Mouse (Mus musculus) retina, postnatal 1 day (tissue): ENCODE results near the gene Cilp.
A peak's percentile ranks its signal among the peaks of the same experiment; 100 is the strongest.

Experiments used
- DNase-seq: peaks from one replicate; pipeline ENCODE4 v3.0.0-alpha.2; 2012

Cilp gene

GRCm38 (mm10) chr9:65297056-65297455 is 32.1 kb downstream of the Cilp start:
- DNase-seq = no peak

- DNase-seq = no peak
Measured at GRCm38 (mm10) chr9:65298761-65299160, 33.8 kb downstream of the Cilp start.

DNA sequence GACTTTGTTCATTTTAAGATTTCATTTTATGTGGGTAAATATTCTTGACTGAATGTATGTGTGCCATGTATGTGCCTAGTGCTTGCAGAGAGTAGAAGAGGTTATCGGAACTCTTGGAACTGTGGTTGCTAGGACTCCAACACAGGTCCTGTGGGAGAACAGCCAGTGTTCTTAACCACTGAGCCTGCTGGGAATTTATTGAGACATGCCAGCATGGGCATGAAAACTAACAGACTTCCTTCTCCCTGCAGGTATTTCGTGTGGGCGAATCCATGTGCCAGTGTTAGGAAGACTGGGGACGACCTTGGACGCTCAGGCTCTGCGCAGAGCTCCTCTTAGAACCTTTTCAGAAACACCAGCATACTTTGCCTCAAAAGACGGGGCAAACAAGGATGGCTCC is 34.7 kb downstream of the Cilp start:
- no peak for DNase-seq

- no peak for DNase-seq
Measured at GRCm38 (mm10) chr9:65302327-65302983, 37.5 kb downstream of the Cilp start.

DNA sequence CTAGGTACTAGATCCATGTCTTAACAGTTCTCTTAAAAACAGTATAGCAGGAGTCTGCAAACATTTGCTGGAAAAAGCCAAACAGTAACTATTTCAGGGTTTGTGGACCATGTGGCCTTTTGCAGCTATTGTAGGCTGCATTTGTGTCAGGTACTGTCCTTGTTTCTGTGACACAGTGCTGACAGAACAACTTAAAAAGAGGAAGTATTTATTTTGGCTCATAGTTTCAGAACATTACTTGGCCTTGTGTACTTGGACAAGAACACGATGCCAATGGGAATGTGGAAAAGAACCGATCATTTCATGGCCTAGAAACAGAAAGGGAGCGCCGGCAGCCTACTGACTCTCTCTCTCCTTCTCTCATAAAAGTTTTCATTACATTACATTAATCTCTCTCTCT is 38.6 kb downstream of the Cilp start:
- DNase-seq = no peak

DNA sequence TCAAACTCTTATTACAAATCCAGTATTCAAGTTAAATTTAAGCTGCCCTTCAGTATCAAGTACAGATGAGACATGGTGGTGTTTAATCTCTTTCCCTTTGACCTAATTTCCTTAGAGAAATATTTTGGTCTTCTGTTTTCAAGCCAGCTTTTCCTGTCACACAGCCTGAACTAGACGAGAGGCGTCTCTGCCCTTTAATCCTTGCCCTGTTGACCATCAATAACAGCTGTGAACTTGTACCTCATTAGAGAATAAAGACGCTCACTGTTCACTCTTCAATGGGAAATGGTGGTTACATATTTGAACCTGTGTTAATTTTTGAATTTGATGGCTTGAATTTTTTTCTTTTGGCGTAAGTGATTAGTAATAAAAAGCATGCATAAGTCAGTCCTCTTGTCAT is 39.3 kb downstream of the Cilp start:
- peak; percentile 47 for DNase-seq

DNA sequence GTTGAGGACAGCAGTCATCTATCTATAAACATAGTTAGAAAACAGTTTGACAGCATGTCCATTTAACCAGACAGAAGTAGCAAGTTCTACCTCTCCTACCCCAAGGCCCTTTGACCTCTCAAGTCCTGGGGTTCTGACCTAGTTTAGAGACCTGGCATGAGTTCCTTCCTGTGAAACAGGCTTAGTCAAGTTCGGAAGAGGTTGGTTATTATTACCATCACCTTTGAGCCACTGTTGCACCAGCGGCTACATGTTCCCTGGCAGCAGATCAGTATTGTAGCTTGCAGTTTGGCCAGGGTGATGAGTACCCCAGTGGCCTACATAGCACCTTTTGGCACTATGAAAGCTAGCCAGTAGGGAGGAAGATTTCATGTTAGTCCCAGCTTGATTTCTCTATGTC is 41.7 kb downstream of the Cilp start:
- DNase-seq = no peak

DNA sequence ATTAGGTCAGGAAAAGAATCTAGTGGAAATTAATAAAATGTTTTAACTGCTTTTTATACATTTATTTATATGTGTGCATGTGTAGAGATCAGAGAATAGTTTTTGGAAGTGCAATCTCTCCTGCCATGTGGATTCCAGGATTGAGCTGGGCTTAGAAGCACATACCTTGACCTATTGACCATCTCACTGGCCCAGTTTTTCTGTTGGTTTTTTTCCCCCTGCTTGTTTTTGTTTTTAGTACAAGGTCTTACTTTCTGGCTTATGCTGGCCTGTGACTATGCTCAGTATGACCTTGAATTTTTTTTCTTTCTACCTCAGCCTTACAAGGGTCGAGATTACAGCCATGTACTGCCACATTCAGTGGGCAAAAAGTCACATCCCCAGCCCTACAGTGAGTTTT is 43.0 kb downstream of the Cilp start:
- no peak for DNase-seq

GRCm38 (mm10) chr9:65312669-65313357 is 47.8 kb downstream of the Cilp start:
- DNase-seq = peak; percentile 13

DNA sequence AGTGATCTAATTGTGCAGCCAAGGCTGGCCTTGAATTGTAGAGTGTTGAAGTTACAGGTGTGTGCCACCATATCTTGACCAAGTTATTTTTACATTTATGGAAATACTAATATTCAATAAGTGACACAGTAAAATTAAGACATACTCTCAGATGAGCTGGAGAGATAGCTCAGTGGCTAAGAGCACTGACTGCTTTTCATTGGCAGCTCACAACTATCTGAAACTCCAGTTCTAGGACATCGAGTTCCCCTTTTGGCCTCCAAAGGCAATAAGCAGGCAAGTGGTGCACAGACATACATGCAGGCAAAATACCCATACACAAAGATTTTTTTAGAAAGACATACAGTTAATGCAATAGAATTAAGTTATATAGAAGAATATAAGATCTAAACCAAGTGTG is 48.9 kb downstream of the Cilp start:
- DNase-seq = no peak

DNA sequence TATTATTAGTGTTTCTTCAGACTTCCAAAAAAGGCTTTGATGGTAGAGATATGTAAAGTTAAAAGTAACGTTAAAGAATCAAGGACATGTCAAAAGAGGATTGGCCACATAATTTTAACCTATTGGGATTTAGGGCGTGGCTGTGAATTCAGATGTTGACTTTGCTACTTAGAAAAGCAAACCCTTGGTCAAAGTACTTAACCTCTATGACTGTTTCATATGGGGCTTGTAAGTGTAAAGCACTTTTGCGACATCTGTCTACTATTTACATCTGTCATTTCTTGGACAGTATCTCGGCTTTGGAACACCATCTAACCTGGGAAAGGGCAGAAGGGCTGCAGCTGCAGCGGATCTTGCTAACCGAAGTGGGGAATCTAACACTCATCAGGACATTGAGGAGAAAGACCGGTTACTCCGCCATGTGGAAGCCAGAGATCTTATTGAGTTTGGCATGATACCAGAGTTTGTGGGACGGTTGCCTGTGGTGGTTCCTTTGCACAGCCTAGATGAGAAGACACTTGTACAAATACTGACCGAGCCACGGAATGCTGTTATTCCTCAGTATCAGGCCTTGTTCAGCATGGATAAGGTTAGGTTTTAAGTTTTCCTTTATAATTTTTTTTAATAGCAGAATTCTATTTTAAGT is 57.4 kb downstream of the Cilp start:
- no peak for DNase-seq

DNA sequence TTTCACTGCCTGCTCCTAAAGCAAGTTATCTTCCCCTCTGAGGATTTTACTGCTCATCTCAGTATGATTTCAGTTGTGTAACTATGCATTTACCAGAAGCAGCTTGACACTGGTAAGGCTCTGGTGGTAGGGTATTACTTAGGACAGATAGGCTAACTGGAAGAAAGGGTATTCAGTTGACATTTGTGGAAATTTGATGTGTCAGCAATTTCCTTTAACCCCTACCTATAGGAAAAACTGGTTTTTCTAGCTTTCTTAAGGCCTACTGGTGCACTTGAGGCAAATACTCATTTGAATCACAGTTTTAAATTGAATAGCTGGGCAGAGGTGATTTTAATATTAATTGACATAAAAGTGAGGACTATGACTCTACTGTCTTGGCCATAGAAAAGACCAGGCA is 61.0 kb downstream of the Cilp start:
- DNase-seq = no peak

GRCm38 (mm10) chr9:65327371-65327770 is 62.4 kb downstream of the Cilp start:
- no peak for DNase-seq
